Comparison of ENCODE assay signal across 9 mouse cellular contexts in genomic region chr11:98858759-98859731, GRCm38 (mm10). TPM values are rescaled to one million over a fixed set of nuclear protein-coding genes. Genes with fewer than 3 reads are reported as not detected.
A peak's percentile ranks its signal among the peaks of the same experiment; 100 is the strongest.
DNase-seq lines count a peak whose midpoint lies in the region; ATAC-seq lines count a peak whose summit lies in the region.
"Had no signal": no experiment of that assay in that cellular context is flagged by ENCODE, and none has a peak within 500 bp of the region (broad histone marks: within the 10 kb centered on the region; RNA-seq: fewer than 3 reads in every experiment).

No protein-coding gene starts in this region.

- no peak overlapping the region for H3K4me3 ChIP-seq in hindbrain, embryonic 16.5 days (ENCODE audit: low read length)
- H3K4me3 ChIP-seq: neural tube, embryonic 13.5 days had no signal

- peak; percentile 40; the same call in 1 of the 2 replicates for ATAC-seq in hindbrain, embryonic 16.5 days

- H3K9ac ChIP-seq in hindbrain, embryonic 16.5 days (ENCODE audit: low read depth, low read length) = no peak overlapping the region
- H3K9ac ChIP-seq: neural tube, embryonic 13.5 days had no signal

- peaks cover 3% of the 10 kb centered on the region; the same call in 1 of the 2 replicates for H3K4me1 ChIP-seq in hindbrain, embryonic 16.5 days (ENCODE audit: control insufficient read depth, insufficient read depth, low read depth, low read length)

- no peaks in the 10 kb centered on the region for H3K9me3 ChIP-seq in hindbrain, embryonic 16.5 days (ENCODE audit: control insufficient read depth, low read length)
- H3K9me3 ChIP-seq: neural tube, embryonic 13.5 days had no signal

- H3K4me2 ChIP-seq in hindbrain, embryonic 16.5 days (ENCODE audit: low read length) = no peak overlapping the region
- H3K4me2 ChIP-seq: neural tube, embryonic 13.5 days had no signal

- no peaks in the 10 kb centered on the region for H3K36me3 ChIP-seq in hindbrain, embryonic 16.5 days (ENCODE audit: control insufficient read depth, insufficient read depth, low read length)
- H3K36me3 ChIP-seq: neural tube, embryonic 13.5 days had no signal

- no peaks in the 10 kb centered on the region for H3K27me3 ChIP-seq in hindbrain, embryonic 16.5 days (replicated peaks; ENCODE audit: control insufficient read depth, insufficient read depth, low read length)
- H3K27me3 ChIP-seq: neural tube, embryonic 13.5 days had no signal

- peak; percentile 94 for DNase-seq in R1 (ENCODE audit: low read depth, low spot score)
- peak; percentile 90 to 92 for DNase-seq in cerebellum, adult 18-20 months
- DNase-seq in frontal cortex, adult 2 months (ENCODE audit: extremely low spot score in 1 of 2, low spot score in 1 of 2) = peak; percentile 83 to 98
- peak; percentile 81 to 89 for DNase-seq in layer of hippocampus, postnatal 36 days
- DNase-seq in lung, postnatal 25 days (ENCODE audit: low spot score) = peak; percentile 92
- DNase-seq in right cerebral cortex, postnatal 36 days (ENCODE audit: low spot score in 2 of 2) = peak; percentile 80 to 81
- DNase-seq in urinary bladder, postnatal 36 days (ENCODE audit: low spot score in 2 of 2) = peak; percentile 85 to 87

- 32% methylated on average over 14 of the region's 14 CpGs for WGBS in hindbrain, embryonic 16.5 days

- H3K27ac ChIP-seq in hindbrain, embryonic 16.5 days (ENCODE audit: low read depth, low read length) = no peak overlapping the region
- H3K27ac ChIP-seq: neural tube, embryonic 13.5 days had no signal

RNA-seq across cellular contexts. Expression of gene Wipf2, which starts 4.4 kb away (rescaled TPM):
- polyA plus RNA-seq in frontal cortex, adult 2 months (2012; rRNA removed) = 26.3 and 26.7 TPM in 2 replicates
- polyA plus RNA-seq in hindbrain, embryonic 16.5 days (2015; fragmentation: Nextera tagmentation; extraction: Ambion mirVana) = 4.1 and 4.2 TPM in 2 replicates
- total RNA-seq in layer of hippocampus, postnatal 36 days (2021) = 10 to 100 TPM; 67.3 to 72.9 TPM

RNA-seq across cellular contexts. Expression of gene Rapgefl1, which starts 22.5 kb away (rescaled TPM):
- polyA plus RNA-seq in frontal cortex, adult 2 months (2012; rRNA removed) = 167 and 174 TPM in 2 replicates
- 11.6 and 13.0 TPM in 2 replicates for polyA plus RNA-seq in hindbrain, embryonic 16.5 days (2015; fragmentation: Nextera tagmentation; extraction: Ambion mirVana)
- 100 to 1,000 TPM; 204 to 218 TPM for total RNA-seq in layer of hippocampus, postnatal 36 days (2021)

RNA-seq across cellular contexts. Expression of gene Cdc6, which starts 48.6 kb away (rescaled TPM):
- 0.62 and 0.67 TPM in 2 replicates for polyA plus RNA-seq in frontal cortex, adult 2 months (2012; rRNA removed)
- polyA plus RNA-seq in hindbrain, embryonic 16.5 days (2015; fragmentation: Nextera tagmentation; extraction: Ambion mirVana) = 4.6 and 6.3 TPM in 2 replicates
- total RNA-seq in layer of hippocampus, postnatal 36 days (2021) = under 1 TPM; 0.50 to 0.88 TPM

RNA-seq across cellular contexts. Expression of gene Casc3, which starts 54.3 kb away (rescaled TPM):
- polyA plus RNA-seq in frontal cortex, adult 2 months (2012; rRNA removed) = 47.8 TPM in 2 replicates
- 41.7 and 49.2 TPM in 2 replicates for polyA plus RNA-seq in hindbrain, embryonic 16.5 days (2015; fragmentation: Nextera tagmentation; extraction: Ambion mirVana)
- 10 to 100 TPM; 52.2 to 61.2 TPM for total RNA-seq in layer of hippocampus, postnatal 36 days (2021)

Comparison
In these comparisons a context has a peak if more than half of its experiments do, and no peak if none do; other contexts are left out.
1. RNA of gene Rapgefl1, which starts 22.5 kb away (polyA plus RNA-seq): 167 to 174 TPM in frontal cortex, adult 2 months; 11.6 to 13.0 TPM in hindbrain, embryonic 16.5 days; every median in the first group is over 10 times any median in the second.
2. Peak in every context shown above with its lines, with median percentiles within 50 percentile points of each other: DNase-seq.